Mouse (Mus musculus) adrenal gland, adult 2 months (tissue): ENCODE results near the gene Ift74. TPM values are rescaled to one million over a fixed set of nuclear protein-coding genes. Genes with fewer than 3 reads are reported as not detected.

Experiments used
- DNase-seq: peaks from one replicate; pipeline ENCODE4 v3.0.0; 2021
- microRNA-seq, 2 experiments: library from miRNA; unstranded; fragments of <30 nt; microRNA quantifications; one replicate each; pipeline ENCODE4 v1.2.0; 2021
- polyA plus RNA-seq: library from polyadenylated mRNA; depleted of rRNA; stranded (reverse); fragments of >200 nt; gene quantifications from 2 replicates; pipeline ENCODE4 v1.2.3, GENCODE M21; 2012; rRNA removed
- total RNA-seq, 2 experiments: library from RNA; stranded (reverse); gene quantifications; 2 replicates each; pipeline ENCODE4 v1.2.3; 2021

Ift74 gene
- total and polyA plus RNA-seq, 3 experiments = 0.55 to 18.8 (median 13.4) TPM

DNA sequence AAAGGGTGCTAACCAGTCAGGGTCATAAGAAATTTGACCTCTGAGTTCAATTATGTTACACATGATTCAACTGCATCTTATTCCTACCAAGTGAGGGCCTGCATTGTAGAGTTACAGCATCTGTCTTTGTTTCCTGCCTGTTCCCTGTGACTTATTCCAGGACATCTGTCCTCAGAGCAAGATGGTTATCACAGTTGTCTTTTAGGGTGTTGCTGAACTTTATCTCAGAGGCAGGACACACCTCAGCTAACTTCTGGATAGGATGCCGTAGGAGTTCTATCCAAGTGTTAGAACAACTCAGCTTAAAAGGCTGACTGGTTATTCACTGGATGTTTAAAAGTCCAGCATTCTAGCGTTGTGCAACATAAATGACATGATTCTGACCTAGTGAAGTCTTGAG, 77.9 kb downstream of the Ift74 start:
- no peak for DNase-seq

DNA sequence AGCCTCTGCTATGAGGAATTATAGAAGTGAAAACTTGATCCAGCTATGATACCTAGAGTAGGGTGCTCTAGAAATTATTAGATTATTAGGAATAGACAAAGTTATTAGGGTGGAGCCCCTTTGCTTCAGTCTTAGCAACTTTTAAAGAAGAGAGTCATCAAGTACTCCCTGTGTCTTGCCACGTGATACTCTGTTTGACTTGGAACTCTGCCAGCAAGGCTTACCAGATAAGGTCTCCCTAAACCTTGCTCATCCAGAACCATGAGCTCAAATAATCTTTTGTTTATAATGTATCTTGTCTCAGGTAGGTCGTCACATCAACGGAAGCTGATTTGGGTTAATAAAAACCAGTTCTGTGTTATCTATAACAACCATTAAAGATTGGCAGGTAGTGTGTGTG, 82.1 kb downstream of the Ift74 start:
- DNase-seq = no peak

DNA sequence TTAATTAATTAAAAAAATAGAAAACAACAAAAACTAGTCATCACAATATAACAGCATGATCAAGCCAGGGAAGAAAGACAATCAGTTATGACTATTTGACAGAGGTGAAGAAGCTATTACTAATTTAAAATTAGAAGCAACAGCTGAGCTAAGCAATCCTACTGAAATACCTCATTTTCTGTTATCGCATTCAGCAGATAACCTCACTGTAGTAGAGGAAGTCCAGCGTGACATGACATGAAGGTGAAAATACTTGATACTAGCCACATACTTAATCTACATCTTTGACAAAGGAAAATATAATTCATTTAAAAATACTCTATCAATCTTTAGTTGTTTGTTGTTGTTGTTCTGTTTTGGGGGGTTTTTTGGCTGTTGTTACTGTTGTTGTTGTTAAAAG, 96.7 kb downstream of the Ift74 start:
- no peak for DNase-seq

DNA sequence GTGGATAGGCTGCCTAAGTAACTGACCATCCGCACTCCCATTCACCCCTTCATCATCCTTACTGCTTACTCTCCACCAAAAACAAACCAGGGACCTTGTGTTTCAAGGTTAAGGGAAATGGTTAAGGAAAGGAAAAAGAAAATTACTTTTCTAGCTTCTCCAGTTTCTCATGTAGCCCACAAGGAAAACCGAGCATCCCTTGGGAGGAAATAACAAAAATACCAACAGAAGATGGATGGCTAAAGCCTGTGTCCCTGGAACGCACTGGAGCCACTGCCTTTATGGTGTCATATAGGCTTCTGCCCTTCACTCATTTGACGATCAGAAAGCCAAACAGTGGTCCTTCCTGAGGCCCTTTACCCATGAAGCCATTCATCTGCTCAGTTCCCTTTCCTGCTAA, 97.1 kb downstream of the Ift74 start:
- no peak for DNase-seq

DNA sequence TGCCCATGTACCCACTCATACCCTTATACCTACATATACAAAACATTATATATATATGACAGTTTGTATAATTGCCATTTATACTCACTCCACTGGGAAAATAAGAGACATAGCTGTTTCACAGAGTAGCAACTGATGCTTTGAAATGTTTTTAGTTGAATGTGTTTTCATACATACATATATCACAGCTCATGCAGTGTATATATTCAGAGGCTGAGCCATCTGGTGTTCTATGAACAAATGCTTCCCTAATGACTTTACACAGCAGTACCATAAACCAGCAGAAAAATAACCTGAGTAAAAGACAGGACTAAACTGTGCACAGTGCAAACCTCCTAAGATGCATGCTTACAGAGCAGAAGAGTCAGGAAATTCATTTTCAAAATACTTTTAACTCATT, 99.5 kb downstream of the Ift74 start:
- no peak for DNase-seq

DNA sequence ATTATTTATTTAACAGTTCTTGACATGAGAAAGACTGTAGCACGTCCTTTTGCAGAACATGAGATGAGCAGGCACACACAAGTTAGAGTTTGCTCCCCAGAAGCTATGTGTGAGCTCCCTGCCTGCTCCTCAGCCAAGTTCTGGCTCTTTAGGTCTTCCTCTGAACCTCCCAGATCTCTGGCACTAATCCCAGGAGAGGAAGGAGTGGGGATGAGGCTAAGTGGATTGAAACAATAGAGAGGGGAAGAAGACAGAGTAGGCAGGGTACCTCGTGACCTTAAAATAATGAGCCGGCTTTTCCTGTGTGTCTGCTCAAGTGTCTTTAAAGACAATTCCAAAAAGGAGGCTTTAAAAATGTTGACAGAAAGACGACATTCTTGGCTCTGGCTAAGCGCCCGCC, 100.9 kb downstream of the Ift74 start:
- peak; percentile 30 for DNase-seq

DNA sequence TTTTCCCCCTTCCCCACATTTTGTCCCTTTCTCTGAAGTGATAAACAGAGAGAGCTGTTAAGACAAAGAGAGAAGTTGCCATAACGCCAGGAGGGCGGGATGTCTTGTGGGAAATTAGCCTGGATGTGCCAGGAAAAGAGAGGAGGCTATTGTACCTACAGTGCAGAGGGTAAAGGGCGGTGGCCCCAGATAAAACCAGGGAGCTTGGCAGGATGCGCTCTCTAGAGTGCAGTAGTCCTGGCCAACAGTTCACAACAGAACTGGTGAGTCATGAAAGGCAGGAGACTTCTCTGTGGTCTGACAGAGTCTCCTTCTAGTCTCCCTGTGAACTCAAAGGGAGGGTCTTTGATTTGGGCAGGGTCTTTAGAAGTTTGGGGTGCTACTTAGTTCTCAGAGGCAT, 111.5 kb downstream of the Ift74 start:
- DNase-seq = peak; percentile 14

DNA sequence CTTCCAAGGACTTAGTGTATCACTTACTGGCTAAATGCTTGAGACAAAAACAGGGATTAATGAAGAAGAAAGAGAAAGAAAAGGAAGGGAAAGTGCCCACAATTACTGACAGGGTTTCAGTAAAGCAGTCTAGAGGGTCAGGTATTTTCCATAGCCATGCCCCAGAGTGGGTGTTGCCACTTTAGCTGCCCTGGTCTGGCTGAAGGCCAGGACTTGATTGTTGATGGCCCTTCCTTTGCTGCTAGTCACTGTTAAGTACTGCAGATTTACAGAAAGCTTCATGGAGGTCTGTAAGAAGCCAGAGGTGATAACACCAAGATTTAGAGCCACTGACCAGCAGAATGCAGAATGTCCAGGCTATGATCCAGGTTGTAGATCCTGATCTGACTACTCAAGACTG, 118.4 kb downstream of the Ift74 start:
- DNase-seq = no peak

DNA sequence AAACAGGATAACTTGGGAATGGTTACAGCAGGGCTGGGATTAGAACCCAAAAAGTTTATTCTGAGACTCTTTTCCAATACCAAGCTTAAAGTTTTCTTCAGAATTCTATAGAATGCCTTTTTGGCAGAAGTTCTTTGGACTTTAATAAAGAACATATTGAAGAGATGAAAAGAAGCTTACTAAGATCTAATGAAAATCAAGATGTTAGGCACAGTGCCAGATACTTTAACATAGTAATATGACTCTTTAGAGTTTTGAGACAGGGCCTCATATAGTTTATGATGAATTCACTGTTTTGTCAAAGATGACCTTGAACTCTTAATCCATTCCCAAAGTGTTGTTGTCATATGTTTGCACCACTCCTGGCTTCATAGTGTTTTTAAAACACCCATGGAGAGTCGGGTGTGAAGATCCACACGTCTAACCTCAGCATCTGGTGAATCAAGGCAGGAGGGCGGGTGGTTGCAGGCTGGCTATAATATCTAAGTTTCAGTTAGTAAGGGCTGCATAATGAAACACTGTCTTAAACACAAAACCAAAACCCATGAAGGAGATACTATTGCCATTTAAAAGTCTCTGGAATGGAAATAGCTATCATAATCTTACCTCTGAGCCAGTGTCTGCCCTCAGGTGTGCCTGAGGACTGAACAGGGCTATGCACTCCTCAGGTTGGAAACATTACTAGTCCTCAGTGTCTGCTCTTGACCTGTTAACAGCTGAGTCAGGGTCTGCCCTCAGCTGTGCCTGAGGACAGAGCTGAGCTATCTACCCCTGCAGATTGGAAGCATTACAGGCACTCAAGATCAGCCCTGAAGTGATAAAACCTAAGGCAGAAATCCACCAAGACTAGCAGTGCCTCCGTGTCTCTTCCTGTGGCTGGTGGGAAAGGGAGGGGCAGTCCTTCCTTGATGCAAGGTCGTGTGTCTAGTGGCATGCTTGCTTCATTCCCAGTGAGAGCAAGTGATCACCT, 123.3 kb downstream of the Ift74 start:
- no peak for DNase-seq

DNA sequence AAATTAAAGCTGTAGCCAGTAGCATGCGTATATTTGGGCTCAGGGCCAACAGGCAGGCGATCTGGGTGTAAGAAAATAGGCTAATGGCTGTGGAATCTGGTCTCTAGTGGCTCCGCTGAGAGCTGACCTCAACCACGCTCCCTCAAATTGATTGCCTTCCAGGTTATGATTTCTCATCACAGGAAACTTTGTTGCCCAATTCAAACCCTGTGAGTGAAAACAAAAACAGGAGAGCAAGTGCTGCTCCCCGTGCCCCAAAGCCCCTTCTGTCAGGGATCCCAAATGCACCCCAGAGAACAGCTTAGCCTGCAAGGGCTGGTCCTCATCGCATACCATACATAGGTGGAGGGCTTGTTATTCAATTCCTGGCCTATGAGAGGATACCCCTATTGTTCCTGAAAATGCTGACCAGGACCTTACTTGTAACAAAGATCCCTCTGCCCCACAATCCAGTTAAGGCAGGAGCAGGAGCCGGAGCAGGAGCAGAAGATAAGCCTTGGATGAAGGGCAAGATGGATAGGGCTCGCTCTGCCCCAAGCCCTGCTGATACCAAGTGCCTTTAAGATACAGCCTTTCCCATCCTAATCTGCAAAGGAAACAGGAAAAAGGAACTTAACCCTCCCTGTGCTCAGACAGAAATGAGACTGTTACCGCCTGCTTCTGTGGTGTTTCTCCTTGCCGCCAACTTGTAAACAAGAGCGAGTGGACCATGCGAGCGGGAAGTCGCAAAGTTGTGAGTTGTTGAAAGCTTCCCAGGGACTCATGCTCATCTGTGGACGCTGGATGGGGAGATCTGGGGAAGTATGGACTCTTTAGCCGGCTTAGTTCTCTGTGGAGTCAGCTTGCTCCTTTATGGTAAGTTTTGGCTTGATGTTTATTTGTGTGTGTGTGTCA, 124.8 kb downstream of the Ift74 start, which contains the start of gene Tek:
Gene Tek, plus strand, starts transcription at position 452 of the 894 bp plus-strand sequence.
- DNase-seq = peak; percentile 25

DNA sequence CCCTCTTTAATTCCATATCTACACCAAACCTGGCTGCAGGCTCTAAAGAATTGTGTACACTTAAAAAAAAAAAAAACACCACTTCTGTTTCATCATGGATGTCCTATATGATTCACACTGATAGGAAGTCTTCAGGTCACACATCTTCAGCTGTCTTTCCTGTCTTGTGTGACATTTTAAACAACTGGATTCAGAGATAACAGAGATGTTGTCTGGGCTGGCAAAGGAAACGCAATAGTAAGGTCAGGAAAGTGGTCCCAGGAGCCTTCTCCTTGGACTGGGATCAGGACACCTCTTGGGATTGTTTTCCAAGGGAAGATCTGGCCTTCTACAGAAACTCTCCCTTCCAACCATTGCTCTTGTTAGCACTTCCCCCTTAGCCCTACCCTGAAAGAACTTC, 127.5 kb downstream of the Ift74 start:
- peak; percentile 13 for DNase-seq

Small RNA genes within 50 kb of the gene (microRNA-seq; reads per million reads assigned to microRNA genes)
- gene Mir872 = 748 to 828 reads per million in 2 experiments

Other genes with a start within 250 kb of the Ift74 start
- not detected for gene Gm10306, start 57.9 kb upstream of the Ift74 start, total RNA-seq
- not detected in 2 replicates for gene Gm10306, start 57.9 kb upstream of the Ift74 start, polyA plus RNA-seq
- 1 to 10 TPM; 7.0 to 9.4 TPM for gene Caap1, start 57.7 kb upstream of the Ift74 start, total RNA-seq
- gene Caap1, start 57.7 kb upstream of the Ift74 start, polyA plus RNA-seq = 1.8 and 2.7 TPM in 2 replicates
- gene Plaa, start 11.2 kb upstream of the Ift74 start, total RNA-seq = 10 to 100 TPM; 57.1 to 71.6 TPM
- gene Plaa, start 11.2 kb upstream of the Ift74 start, polyA plus RNA-seq = 78.8 and 102 TPM in 2 replicates
- not detected for gene Lrrc19, start 35.7 kb downstream of the Ift74 start, total RNA-seq
- gene Lrrc19, start 35.7 kb downstream of the Ift74 start, polyA plus RNA-seq = not detected in 2 replicates
- gene Tek, start 124.8 kb downstream of the Ift74 start, total RNA-seq = 10 to 100 TPM; 40.4 to 59.5 TPM
- 5.4 and 5.7 TPM in 2 replicates for gene Tek, start 124.8 kb downstream of the Ift74 start, polyA plus RNA-seq